Mouse (Mus musculus): Measurements from ENCODE around the gene Mcub.

GRCm38 (mm10) chr3:129946217-129946914 is 23.6 kb downstream of the Mcub start:
- TF ChIP-seq CHD2 (IDR thresholded peaks at IDR 0.05; ENCODE audit: low read depth, low read length) (no peak), ZNF384 (IDR thresholded peaks at IDR 0.05; ENCODE audit: low read depth, low read length) (no peak), HCFC1 (IDR thresholded peaks at IDR 0.05; ENCODE audit: borderline replicate concordance, insufficient read depth, low read length) (no peak), MAFK (IDR thresholded peaks at IDR 0.05; ENCODE audit: insufficient read depth, low read depth, low read length) (no peak), ZC3H11A (IDR thresholded peaks at IDR 0.05; ENCODE audit: borderline replicate concordance, low read depth, low read length) (no peak)

Data from ES-E14 (cell line).